Mouse (Mus musculus) right cerebral cortex, postnatal 4 days (tissue): ENCODE data around the gene Mc1r.
"Not testable (repeated sequence)": the region's sequence is repeated elsewhere in the genome, so short reads cannot be mapped to it uniquely, and the experiment has no call there.

ENCODE experiments used
- DNase-seq: peaks from one replicate; pipeline ENCODE4 v3.0.0-alpha.2; 2022

Mc1r gene

GRCm38 (mm10) chr8:123412560-123413170, 5.8 kb downstream of the Mc1r start:
- DNase-seq, result peak; percentile 61

- no peak for DNase-seq
Measured at GRCm38 (mm10) chr8:123414255-123414654, 7.3 kb downstream of the Mc1r start.

GRCm38 (mm10) chr8:123414997-123415696, 8.2 kb downstream of the Mc1r start:
- DNase-seq, result not testable (repeated sequence)

GRCm38 (mm10) chr8:123415967-123416943, 9.3 kb downstream of the Mc1r start:
- DNase-seq, result no peak

- DNase-seq, result no peak
Measured at GRCm38 (mm10) chr8:123416944-123417555, 10.1 kb downstream of the Mc1r start.

DNA sequence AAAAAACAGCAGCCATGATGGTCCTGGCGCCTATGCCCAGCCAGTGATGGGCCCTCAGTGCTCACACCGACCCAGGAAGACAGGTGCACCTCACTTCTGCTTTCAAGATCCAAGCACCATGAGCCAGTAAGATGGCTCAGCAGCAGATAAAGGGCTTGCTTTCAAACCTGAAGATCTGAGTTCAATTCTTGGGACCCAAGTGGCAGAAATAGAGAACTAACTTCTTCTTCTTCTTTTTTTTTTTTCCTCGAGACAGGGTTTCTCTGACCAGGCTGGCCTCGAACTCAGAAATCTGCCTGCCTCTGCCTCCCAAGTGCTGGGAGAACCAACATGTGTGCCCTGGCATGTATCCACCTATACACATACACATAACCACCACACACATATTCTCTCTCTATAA, 12.8 kb downstream of the Mc1r start:
- no peak for DNase-seq

GRCm38 (mm10) chr8:123420525-123421281, 13.8 kb downstream of the Mc1r start:
- no peak for DNase-seq

DNA sequence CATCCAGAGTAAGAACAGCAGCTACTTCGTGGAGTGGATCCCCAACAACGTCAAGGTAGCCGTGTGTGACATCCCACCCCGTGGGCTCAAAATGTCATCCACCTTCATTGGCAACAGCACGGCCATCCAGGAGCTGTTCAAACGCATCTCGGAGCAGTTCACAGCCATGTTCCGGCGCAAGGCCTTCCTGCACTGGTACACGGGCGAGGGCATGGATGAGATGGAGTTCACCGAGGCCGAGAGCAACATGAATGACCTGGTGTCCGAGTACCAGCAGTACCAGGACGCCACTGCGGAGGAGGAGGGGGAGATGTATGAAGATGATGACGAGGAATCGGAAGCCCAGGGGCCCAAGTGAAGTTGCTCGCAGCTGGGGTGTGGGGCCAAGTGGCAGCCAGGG, 14.4 kb downstream of the Mc1r start:
- no peak for DNase-seq

DNA sequence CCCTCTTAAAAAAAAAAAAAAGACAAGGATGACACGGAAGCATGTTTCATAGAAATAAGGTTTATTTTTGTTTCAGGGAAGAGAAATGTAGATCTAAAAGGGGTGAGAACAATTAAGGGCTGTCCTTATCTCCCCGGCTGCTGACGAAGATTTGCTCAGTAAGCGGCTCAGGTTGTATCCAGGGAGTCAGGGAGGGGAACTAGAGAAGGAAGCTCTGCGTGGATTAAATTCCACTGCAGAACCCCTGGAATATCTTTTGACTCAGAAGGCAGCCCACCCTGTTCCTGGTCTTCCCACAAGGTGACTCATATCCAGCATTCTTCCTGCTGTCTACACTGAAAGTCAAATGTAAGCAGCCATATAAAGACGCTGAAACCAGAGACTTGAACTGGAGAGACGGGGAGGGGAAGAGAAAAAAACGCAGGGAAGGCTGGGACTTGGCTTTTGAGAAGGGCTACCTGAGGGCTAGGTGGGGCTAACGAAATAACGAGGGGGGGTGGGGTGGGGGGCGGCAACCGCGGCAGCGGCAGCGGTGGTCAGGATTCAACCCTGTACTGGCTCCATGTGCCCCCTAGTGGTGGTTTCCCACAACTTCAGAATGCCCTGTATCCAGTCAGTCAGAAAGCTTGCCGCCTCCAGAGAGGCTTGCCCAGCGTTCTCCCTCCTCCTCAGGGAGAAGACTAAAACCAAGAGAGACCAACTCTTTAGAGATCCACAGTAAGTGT, 15.3 kb downstream of the Mc1r start:
- DNase-seq, result peak; percentile 73

GRCm38 (mm10) chr8:123422781-123423159, 15.9 kb downstream of the Mc1r start:
- DNase-seq, result no peak

DNA sequence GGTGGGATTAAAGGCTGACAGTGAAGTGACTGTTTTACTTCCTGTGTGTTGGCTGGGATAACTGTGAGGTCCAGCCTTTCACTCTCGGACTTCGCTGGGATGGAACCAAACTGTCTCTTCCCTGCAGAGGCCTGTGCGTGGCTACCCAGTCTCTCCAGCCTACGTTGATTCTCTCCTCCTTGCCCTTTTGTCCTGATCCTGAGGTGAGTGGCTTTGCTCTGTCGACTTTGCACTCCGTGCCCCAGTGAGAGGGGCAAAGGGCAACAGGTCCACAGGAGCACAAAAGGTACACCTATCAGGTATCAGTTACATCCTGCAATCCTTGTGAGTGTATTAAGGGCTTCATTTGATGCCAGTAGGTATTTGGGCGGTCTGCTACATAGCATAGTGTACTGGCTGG, 16.5 kb downstream of the Mc1r start, which contains the start of gene Def8:
Def8 (plus strand) TSS at position 87 of the 400 bp plus-strand sequence.
- DNase-seq, result no peak

DNA sequence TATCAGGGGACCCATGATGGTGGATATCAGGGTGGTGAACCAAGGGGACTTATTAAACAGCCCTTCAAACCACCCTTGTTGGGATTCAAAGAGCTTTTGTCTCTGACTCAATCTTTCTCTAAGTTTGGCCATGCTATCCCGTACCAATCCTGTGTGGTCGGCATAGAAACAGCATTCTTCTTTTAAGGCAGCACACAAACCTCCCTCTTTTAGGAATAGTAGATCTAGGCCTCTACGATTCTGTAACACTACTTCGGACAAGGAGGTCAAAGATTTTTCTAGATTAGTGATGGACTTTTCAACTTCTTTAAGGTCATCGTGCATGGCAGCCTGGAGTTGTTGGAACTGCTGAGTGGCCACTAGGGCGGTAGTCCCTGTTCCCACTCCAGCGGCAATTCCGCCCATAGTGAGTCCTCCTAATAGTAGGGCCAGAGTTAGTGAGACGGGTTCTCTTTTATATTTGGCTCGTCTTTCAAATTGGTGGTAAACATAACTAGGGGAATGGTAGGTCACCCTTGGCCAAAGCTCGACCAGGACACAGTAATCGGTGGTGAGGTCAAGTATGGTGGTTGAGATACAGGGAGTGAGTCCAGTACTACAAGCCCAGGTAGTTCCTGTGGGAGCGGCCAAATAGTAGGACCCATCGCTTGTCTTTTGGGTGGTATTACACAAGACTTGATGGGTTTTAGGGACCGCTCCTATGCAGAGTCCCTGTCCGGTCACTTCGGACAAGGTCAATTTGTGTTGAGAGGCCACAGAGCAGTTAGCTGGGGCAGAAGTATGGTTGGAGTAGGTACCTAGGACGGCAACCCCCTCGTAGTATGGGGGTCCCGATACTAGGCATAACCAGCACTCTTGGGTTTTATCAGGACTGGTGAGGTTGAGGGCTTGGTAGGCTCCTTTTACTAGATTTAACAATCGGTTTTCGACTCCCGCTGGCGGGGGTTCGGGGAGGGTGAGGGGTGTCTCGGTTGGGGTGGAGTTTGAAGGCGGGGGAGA, 19.9 kb downstream of the Mc1r start:
- DNase-seq, result no peak

DNA sequence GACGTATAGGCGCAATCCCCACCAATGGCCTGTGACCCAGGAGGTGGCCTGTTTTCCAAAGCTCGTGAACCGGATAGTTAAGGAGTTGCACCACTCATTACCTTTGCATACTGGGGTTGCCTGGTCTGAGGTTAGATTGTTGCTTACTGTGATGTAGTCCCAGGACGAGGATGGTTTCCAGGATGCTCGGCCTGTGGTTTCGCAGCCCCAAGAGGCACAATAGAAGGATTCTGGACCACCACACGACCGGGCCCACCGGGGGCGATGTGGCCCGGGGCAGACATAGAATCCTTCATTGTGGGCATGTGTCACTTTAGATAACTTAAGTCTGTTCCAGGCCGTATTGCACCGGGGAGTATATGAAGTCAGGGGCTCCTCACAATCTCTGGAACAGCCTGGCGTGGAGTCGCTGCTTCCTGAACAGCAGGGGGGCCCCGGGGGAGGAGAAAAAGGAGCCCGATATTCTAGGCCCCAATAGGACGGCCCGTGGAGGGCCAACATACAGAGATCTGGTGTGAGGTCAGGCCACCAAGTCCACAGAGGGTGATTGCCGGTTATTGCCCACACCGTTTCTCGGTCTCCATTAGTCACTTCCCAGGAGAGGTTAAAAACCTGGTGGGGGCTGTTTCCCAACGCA, 20.9 kb downstream of the Mc1r start:
- no peak for DNase-seq

DNA sequence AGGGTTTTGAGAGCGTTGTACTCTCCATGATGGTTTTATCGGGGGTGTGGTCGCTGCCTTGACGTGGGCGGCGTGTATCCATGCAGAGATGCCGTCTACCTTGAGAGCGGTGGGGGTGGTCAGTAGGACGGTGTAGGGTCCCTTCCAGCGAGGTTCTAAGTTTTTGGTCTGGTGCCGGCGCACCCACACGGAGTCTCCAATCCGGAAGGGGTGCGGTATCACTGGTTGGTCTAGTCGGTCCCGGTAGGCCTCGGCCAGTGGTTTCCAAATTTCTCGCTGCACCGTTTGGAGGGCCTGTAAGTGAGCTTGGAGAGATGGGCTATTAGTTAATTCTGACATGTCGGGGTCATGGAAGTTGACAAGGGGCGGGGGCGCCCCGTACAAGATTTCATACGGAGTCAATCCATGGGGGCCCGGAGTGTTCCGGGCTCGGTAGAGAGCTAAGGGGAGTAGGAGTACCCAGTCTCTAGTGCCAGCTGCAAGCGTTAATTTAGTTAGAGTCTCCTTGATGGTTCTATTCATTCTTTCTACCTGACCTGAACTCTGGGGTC, 21.5 kb downstream of the Mc1r start:
- DNase-seq, result no peak

DNA sequence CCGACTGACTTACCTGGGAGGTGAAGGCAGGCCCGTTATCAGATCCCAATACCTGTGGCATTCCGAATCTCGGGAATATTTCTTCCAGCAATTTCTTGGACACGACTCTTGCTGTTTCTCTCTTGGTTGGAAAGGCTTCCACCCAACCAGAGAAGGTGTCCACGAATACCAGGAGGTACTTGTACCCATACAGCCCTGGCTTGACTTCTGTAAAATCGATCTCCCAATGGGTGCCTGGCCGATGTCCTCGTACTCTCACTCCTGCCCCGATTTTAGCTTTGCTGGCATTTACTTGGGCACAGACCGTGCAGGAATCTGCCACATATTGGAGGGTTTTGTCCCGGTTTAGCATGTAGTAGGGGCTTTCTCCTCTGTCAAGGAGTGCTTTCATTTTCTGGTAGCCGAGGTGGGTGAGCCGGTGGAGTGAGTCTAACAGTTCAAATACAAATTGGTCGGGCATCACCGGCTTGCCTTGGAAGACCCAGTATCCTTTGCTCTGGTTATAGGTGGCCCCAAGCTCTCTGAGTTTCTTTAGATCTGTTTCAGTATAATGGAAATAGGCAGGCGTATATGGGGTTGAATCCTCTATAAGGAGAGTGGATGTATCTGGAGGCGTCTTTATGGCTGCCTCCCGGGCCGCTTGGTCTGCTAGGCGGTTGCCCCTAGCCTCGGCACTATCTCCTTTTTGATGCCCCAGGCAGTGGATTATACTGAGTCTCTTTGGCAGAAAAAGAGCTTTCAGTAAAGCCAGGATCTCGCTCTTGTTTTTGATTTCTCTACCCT, 22.2 kb downstream of the Mc1r start:
- no peak for DNase-seq

GRCm38 (mm10) chr8:123429722-123430013, 22.8 kb downstream of the Mc1r start:
- not testable (repeated sequence) for DNase-seq

DNA sequence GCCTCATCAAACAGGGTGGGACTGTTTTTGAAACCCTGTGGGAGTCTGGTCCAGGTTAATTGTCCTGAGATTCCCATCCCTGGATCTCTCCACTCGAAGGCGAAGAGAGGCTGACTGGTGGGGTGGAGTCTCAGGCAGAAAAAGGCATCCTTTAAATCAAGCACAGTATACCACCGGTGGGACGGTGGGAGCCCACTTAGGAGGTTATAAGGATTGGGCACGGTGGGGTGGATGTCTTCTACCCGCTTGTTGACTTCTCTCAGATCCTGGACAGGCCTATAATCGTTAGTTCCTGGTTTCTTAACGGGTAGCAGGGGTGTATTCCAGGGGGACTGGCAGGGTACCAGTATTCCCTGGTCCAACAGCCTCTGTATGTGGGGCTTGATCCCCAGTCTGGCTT, 24.0 kb downstream of the Mc1r start:
- not testable (repeated sequence) for DNase-seq

DNA sequence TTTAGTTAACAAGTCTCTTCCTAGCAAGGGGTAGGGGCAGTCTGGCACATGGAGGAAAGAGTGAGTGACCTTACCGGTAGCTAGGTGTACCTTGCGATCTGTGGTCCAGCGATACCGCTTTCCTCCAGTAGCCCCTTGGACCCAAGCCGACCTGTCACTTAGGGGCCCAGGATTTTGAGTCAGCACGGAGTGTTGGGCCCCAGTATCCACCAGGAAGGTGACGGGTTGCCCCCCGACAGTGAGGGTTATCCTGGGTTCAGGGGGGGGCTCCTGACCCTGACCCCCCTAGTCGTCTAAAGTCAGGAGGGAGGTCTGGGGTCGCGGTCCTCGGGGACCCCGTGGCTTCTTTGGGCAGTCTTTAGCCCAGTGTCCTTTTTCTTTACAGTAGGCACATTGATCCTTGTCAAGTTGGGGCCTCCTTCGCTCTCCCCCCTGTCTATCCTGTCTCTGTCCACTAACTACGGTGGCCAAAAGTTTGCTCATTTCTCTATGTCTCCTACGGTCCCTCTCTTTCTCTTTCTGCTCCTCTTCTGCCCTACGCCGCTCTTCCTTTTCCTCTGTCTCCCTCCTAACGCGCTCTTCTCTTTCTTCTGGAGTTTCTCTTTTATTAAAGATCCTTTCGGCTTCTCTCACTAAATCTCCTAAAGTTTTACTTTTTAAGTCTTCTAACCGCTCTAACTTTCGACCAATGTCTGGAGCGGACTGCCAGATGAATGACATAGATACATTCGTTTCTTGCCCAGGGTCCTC, 24.9 kb downstream of the Mc1r start:
- DNase-seq, result no peak
